Mouse (Mus musculus) skeletal muscle tissue, adult 2 months (tissue): ENCODE data around the gene Il12rb1.

ENCODE experiments used
- DNase-seq: peaks from one replicate; pipeline ENCODE4 v3.0.0-alpha.2; 2012; ENCODE audit warnings: low read depth, low spot score

Gene Il12rb1

DNA sequence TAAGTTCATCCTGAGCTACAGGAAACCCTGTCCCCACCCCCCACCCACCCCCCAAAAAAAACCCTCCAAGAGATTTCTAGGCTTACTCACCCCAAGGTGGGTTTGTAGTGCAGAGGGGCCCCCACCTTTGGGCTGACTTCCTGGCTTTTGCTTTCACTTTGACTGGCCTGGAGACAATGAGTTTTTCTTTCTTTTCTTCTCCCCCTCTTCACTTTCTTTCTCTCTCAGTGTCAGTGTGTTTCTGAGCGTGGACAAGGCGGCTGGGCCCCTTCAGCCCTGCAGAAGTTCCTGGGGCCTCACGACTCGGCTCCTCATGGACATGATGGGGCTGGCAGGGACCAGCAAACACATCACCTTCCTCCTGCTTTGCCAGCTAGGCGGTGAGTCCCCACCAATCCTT lies at the start of gene Il12rb1:
Gene Il12rb1, plus strand, starts transcription at position 211 of the 400 bp plus-strand sequence.
- DNase-seq = no peak

DNA sequence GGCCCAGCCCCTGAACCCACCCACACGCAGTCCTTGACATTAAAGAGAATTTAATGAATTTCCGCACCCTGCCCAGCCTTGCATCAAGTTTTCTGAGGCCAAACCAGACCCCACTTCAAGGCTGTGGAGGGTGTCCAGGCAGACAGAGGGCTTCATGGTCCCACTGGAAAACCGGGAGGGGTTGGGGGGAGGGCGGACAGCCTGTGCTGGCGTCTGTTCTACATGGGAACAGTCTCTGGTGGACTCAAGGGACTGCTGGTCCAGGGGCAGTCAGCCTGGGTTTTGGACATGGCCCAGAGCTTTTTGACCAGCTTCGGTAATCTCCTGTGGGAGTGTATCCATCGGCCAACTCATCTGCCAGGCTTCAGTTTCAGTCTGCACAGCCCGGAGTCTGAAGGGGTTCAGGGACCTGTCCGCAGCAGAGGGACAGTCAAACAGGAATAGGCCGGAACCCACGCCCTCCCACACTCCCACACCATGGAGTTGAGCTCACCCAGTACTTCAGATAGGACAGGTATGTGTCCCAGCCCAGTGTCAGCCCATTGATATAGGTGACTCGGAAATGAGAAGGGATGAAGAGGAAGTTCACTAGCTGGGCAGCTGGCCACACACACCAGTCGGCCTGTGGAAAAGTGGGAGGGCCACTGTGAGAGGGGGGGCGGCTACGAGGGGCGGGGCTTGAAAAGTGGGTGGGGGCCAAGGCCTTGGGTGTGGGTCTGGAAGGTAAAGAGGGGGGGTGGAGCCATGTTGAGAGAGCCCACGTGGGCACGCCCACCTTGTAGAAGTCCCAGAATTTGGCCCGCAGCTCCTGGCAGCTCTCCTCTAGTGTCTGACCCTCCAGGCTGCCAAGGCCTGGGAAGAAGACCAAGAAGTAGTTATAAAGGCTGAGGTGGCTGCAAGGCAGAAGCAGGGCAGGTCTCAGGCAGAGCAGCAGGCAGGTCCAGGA lies 49.4 kb upstream of the Il12rb1 start:
- no peak for DNase-seq

DNA sequence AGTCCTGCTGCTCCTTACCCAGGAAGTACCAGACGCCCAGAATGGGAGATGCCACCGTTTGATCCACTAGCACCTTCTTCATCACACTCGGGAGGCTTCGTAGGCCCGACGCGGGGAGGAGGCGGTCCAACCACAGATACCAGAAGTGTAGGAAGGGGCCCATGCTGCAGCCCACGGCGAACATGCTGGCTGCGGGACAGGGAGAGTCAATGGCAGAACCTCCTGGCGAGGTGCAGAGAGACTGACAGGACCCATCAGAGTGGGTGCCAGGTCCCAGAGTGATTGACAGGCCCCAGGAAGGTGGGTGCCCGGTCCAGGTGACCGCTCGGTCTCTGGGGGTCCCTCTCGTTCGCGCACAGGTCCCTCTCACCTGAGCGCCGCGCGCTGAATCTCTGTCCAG lies 47.9 kb upstream of the Il12rb1 start:
- no peak for DNase-seq

- peak; percentile 99 for DNase-seq
These were observed 47.4 kb upstream of the Il12rb1 start, which contains the start of gene Mpv17l2 for GRCm38 (mm10) chr8:70760775-70761406. Gene Mpv17l2, minus strand, starts transcription at chr8:70760946.

DNA sequence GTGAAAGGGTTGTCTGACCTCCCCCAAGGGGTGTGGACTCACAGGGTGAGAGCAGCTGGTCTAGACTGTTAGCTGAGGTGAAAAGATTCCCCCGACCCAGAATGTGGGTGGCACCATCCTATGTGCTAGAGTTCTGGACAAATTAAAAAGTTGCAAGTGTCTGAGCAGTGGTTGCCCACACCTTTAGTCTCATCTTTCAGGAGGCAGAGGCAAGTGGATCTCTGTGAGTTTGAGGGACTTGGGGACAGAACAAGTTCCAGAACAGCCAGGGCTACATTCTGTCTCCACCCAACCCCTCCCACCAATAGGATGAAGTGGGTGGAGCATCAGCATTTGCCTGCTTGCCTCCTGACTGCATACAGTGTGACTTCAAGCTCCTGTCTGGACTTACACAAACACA lies 46.1 kb upstream of the Il12rb1 start:
- DNase-seq = no peak

DNA sequence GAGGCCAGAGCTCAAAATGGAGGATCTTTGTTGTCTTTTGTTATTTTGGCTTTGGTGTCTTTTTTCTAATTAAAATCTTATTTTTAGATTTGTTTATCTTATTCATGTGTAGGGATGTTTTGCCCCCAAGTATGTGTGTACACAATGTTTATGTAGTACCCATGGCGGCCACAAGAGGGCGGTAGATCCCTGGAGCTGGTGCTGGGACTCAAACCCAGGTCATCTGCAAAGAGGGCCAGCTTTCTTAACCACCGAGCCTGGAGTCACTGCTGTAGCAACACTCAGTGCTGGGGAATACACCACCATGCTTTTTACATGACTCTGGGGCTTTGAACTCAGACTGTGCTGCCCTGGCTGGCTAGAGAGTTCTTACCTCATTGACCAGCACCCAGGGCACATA lies 44.9 kb upstream of the Il12rb1 start:
- DNase-seq = no peak

DNA sequence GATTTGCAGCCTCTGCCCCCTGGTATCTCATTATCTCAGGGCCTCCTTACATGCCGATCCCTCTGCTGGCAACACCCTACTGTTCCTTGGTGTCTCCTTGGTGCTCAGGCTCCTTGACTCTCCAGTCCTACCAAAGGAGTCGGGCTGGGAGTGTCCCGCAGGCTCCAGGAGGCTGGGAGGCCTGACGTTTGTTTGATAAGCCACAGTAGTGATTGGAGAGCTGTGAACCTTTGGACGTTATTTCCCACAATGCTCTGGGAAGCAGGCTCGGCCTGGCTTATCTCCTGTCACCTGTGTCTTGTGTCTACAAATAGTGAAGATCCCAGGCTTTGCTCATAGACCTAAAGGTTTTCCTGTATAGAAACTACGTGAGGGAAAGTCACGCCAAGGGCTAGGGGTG lies 44.2 kb upstream of the Il12rb1 start:
- no peak for DNase-seq

DNA sequence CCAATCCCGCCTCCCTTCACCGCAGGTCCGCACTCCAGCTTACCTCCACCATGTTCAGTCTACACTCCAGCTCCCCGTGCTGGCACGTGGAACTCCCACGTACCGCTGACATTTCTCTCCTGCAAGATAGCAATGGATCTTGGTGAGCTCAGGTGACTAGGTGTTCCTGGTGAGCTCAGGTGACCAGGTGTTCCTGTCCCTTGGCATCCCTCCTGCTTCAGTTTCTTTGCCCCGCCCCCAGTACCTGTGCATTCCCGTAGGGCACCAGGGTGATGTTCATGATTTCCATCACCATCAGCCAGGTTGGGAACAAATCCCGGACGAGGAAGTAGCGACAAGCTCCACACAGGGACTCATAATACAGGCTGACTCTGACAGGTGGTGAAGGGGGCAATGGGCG lies 43.6 kb upstream of the Il12rb1 start:
- no peak for DNase-seq

- DNase-seq = no peak
These were observed 42.9 kb upstream of the Il12rb1 start for GRCm38 (mm10) chr8:70765329-70765728.

- no peak for DNase-seq
These were observed 42.2 kb upstream of the Il12rb1 start for GRCm38 (mm10) chr8:70765838-70766570.

DNA sequence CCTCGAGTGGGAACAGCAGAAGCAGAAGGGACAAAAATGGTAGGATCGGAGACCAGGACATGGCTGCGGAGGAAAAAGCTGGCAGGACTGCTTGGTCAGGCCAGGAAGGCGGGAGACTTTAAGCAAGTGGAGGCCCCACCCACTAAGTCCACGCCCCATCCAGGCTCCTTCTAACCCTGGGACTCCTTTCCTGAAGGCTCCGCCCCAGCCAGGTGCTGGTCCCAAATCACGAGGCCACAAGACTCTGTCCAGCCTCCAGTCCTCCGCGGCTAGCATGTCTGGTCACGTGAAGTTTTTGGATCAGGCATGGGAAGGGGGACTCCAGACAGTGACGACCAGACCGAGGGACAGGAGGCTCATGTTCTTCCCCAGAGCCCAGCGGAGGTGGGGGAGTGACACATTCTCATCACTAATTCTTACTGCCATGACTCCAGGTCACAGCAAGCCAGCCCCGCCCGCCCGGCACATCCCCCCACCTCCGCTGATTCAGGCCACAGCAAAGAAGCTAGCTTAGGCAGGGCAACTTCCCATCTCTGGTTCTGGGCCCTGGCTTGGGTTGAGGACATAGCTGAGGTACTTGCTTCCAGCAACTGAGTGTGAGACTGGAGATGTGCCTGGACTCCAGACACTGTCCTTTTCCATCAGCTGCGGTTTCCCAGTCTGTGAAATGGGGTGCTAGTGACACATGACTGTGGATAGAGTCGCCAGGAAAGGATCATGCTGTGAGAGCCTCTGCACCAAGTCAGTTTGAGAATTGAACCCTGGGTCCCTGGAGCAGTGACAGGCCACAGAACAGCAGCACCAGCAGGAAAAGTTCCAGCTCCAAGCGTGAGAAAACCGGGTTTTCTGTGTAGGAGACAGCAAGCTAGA lies 41.4 kb upstream of the Il12rb1 start:
- DNase-seq = peak; percentile 79

DNA sequence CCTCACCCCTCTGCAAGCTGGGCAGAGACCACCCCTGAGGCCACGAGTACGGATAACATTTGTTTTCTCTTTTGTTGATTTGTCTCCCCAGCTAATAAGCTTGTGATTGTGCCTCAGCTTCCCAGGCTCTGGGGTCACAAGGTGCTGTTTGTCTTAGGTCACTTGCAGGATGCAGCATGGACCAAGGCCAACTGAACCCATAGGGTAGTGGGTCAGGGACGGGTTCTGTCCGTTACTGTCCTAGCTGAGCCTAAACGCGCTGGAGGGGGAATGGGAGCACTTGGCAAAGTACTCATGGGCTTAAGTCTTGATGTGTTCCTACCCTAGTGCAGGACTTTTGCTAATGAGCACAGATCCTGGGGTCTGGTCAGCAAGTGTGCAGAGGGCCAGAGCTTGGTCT lies 40.7 kb upstream of the Il12rb1 start:
- DNase-seq = no peak

DNA sequence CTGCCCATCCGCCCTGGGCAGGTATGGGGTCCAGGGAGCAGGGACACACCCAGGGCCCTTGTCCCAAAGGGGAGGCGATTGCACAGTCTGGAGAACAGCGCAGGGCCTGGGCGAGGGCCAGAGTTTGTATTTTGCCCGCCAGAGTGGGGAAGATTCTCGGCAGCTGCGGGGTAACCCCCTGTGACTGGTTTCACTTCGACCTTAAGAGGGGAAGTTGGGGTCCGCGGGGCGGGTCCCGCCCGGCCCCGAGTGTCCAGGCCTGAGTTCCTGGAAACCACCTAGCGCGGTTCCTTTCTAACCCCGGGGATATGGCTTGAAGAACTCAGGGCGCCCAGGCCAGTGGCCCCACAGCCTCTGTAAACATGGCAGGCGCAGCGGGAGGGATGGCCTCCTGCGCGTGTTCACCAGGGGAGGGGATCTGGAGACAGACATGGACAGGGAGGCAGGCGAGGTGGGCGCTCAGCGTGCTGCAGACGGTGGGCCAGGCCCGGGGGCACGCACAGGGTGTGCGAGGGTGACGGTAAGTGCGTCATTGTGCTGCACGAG lies 39.9 kb upstream of the Il12rb1 start:
- no peak for DNase-seq

DNA sequence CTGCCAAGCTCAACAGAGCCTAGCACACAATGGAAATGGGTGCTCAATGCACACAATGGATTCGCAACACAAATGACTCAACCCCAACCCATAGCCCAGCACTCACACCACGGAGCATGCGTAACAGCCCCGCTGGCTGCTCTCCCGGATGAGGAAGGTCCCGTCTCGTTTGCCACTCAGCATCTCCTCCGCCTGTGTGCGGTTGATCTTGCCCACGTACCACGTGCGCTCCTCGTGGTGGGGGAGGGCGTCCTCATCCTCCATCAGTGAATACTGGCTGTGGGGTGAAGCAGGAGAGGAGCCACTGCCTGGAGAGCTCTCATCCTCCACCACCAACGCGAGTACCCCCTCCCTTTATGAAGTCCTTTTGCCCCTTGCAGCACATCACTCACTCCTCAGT lies 39.3 kb upstream of the Il12rb1 start:
- DNase-seq = no peak

DNA sequence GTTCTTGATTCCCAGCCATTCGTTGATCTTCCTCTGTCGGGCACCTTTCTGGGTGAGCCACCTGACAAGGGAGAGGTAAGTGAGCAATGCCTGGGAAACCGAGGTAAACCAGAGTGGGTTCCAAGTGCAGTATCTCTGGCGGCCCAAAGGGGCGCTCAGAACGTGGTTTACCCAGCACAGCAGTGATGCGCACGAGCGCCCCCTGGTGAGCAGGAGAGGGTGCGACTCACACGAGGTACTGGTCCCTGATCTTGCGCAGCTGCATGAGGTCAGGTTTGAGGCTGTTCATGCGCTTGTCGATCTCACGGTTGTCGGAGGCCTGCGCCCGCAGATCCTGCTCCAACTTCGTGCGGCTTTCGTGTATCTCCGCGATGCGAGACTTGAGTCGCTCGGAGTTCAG lies 38.9 kb upstream of the Il12rb1 start:
- peak; percentile 91 for DNase-seq

DNA sequence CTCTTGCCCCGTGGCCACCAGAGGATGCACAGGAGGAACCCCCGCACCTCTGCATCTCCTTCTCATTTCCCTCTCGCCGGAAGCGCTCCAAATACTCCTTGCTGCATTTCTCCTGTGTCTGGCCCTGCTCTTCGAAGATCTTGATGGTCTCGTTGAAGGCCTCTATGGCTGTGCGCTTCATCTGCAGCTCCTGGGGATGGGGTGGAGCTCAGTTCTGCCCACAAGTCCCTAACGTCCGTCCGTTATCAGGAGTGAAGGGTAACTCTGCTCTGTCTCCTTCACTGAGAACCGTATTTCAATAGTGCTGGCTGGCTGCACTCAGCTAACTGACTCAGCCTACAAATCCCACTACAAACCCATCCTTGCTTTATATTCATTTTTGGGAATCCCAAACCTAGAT lies 38.4 kb upstream of the Il12rb1 start:
- DNase-seq = no peak

DNA sequence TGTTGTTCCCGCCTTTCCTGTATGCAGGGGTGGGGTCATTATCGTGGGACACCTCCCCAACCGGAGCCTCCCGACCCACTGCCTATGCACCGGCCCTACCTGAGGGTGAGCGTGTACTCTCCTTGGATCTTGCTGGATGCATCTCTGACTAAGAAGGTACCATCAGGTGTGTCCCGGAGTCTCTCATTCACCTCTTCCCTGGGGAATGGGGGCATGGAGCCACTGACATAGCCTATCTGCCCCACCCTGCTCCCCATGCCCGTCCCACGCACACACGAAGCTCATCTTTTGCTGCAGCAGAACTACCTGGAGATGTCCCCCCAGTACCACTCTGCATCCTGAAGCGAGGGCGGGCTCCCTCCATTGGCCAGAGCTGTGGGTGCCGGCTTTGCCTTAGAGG lies 37.5 kb upstream of the Il12rb1 start:
- DNase-seq = no peak

GRCm38 (mm10) chr8:70771217-70771616 lies 37.0 kb upstream of the Il12rb1 start:
- DNase-seq = no peak

GRCm38 (mm10) chr8:70772075-70772474 lies 36.2 kb upstream of the Il12rb1 start:
- DNase-seq = no peak

DNA sequence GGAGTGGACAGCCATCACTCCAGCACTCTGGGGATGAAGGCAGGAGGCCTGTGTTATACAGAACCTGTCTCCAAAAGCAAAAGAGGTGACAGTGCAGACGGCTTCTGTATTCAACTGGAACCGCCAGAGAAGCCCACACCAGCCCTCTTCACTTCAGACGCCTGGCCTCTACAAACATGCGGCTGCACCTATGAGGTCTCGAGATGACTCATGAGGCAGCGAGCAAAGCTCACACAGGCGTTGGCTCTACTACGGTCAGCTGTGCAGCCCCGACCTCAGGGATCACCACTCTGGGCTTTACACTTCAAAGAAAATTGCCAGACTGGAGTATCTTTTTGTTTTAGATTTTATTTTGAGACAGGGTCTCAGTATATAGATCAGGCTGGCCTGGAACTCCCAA lies 35.4 kb upstream of the Il12rb1 start:
- DNase-seq = no peak

GRCm38 (mm10) chr8:70773410-70773809 lies 34.8 kb upstream of the Il12rb1 start:
- no peak for DNase-seq
